Mouse (Mus musculus) cerebellum, postnatal 25 days (tissue): ENCODE measurements around the gene Mbd3.
"Not testable (repeated sequence)": the region's sequence is repeated elsewhere in the genome, so short reads cannot be mapped to it uniquely, and the experiment has no call there.

Source experiments
- DNase-seq, 2 experiments: peaks; one replicate each; pipeline ENCODE4 v3.0.0; 2021; ENCODE audit warnings: mixed read lengths in 2 of 2

Mbd3 gene

DNA sequence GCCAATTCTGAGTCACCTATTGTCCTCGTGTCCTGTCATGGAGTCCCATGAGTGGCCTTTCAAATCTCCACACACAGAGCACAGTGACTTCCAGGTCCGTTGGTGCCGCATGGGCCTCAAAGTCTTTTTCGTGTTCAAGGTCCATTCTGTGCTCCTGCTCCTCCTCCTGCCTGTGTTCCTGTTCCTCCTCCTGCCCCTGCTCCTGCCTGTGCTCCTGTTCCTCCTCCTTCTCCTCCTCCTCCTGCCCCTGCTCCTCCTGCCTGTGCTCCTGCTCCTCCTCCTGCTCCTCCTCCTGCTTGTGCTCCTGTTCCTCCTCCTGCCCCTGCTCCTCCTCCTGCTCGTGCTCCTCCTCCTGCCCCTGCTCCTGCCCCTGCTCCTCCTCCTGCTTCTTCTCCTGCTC lies 31.4 kb downstream of the Mbd3 start:
- no peak for DNase-seq

- DNase-seq, result no peak
Observed at GRCm38 (mm10) chr10:80365736-80366135, 33.6 kb downstream of the Mbd3 start.

- DNase-seq, result no peak
Observed at GRCm38 (mm10) chr10:80363734-80364133, 35.6 kb downstream of the Mbd3 start.

DNA sequence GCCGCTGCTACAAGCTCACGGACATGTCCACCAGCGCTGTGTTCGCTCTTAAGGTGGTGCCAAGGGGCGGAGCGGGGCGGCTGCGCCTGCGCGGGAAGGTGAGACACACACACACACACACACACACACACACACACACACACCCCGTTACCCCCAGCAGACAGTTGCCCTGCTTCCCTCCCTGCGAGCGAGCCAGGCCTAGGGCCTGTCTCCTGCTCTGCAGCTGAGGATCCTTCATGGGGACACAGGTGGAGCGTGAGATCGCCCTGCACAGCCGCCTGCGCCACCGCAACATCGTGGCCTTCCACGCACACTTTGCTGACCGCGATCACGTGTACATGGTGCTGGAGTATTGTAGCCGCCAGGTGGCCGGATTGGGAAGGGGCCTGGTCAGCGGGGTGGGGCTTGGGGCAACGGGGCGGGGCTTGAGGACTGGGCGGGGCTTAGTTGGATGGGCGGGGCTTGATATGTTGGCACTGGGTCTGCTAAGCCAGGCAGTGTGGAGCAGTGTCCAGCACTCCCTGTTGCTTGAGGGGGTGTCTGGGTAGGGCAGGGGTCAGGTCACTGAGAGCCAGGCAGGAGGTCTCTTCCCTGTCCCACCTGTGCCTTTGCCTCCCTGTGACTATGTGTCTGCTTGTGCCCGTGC lies 41.2 kb downstream of the Mbd3 start:
- peak; percentile 73 to 83 for DNase-seq

DNA sequence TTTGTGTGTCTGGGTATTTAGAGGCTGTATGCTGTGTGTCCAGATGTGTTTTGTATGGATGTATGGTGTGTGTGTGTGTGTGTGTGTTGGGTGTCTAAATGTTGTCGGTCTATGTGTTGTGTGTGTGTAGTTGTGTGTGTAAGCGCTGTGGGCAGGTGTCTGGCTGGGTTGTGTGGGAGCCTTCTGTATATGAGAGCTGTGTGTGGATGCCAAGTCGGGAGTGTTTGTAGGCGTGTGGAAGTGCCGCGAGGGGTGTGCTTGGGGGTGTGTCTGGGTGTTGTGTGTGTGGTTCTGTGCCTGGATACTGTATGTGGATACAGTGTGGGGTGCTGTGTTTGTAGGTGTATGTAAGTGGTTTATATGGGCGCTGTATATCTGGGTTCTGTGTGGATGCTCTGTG lies 42.0 kb downstream of the Mbd3 start:
- DNase-seq, result no peak

- DNase-seq, result no peak
Observed at GRCm38 (mm10) chr10:80356737-80357136, 42.6 kb downstream of the Mbd3 start.

- DNase-seq, result peak; percentile 81 to 83
Observed at GRCm38 (mm10) chr10:80356001-80356682, 43.2 kb downstream of the Mbd3 start, which contains the start of gene Plk5. TSS of gene Plk5 (plus strand) at chr10:80356459.

DNA sequence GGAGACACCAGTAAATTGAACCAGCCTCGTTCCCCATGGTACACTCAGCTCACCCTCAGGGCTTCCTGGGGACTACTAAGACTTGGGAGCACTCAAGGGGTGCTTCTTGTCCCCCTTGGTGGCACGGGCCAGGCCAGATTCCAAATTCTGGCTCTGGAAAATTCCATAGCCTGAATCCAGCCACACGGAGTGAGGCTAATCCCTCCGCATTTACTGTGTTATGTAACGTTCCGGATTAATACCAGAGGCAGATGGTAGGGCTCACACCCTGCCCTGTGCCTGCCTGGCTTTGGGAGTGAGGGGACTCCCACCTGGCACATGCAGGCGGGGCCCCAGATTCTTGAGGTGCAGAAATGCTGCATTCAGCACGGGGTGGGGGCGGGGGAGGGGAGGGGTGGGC lies 43.9 kb downstream of the Mbd3 start:
- peak; percentile 72 to 77 for DNase-seq

GRCm38 (mm10) chr10:80352727-80353126 lies 46.6 kb downstream of the Mbd3 start:
- no peak for DNase-seq

- DNase-seq, result no peak
Observed at GRCm38 (mm10) chr10:80351896-80352295, 47.5 kb downstream of the Mbd3 start.

- DNase-seq, result peak; percentile 90 to 93
Observed at GRCm38 (mm10) chr10:80350292-80350691, 49.1 kb downstream of the Mbd3 start.

DNA sequence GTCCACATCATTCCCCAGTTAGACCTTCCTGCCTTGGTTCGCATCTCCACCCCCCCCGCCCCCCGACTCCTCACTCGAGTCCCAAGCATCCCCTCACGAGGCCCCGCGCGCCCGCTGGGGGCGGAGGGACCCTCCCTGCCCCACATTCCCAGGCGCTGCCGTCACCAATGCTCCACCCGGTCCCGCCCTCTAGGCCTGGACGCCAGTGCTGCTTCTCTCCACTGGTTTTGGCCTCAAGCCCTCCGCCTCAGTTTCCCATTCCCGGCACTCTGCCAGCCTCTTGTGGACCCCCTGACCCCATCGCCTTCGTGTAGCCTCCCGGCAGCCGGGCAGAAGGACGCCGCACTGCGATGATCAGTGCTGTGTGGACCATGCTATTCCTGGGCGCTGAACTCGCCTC lies 50.4 kb downstream of the Mbd3 start:
- DNase-seq, result no peak

- peak; percentile 54 to 69 for DNase-seq
Observed at GRCm38 (mm10) chr10:80348244-80348781, 51.0 kb downstream of the Mbd3 start, which contains the start of gene Adamtsl5. TSS of gene Adamtsl5 (minus strand) at chr10:80348412.

GRCm38 (mm10) chr10:80347514-80347967 lies 51.8 kb downstream of the Mbd3 start:
- DNase-seq, result no peak

GRCm38 (mm10) chr10:80345929-80346328 lies 53.4 kb downstream of the Mbd3 start:
- DNase-seq, result not testable (repeated sequence)

DNA sequence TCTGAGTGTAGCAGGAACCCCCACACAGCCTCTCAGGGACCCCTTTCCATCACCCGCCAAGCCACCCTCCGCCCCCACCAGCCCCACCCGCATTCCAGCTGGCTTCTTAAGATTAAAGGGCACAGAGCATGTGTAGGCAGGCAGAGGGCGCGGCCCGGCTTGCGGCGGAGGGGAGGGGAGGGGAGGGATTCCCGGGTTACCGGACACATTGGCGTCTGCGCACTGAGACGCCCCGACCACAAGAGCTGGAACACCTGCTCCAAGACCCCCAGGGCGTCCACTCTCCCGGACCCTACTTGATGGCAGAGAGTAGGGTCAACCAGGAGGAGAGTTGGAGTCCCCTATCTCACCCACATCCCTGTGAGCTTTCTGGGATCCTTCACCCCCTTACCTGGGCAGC lies 54.2 kb downstream of the Mbd3 start:
- no peak for DNase-seq

DNA sequence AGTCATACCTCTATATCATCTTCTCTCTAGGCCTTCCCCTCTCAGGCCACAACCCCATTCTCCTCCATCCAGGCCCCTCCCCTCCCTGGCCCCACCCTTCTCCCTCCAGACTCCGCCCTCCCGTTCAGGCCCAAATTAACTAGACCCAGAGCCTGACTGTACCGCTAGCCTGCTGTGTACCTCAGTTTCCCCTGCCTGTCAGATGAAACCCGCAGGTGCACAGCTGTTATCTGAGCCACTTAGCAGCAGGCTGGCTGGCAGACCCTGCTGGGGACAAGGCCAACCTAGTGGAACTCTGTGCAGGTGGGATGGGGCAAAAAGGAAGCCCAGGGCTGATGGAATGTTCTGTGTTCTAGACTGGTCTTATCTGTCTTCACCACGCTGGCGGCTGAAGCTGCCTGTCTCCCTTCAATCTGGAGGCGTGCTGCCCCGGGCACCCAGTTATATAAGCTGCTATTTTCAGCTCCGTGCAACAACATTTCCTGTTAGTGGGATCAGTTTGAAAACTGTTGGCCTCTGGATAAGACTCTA lies 55.2 kb downstream of the Mbd3 start:
- DNase-seq, result no peak

- no peak for DNase-seq
Observed at GRCm38 (mm10) chr10:80343425-80343895, 55.9 kb downstream of the Mbd3 start.

DNA sequence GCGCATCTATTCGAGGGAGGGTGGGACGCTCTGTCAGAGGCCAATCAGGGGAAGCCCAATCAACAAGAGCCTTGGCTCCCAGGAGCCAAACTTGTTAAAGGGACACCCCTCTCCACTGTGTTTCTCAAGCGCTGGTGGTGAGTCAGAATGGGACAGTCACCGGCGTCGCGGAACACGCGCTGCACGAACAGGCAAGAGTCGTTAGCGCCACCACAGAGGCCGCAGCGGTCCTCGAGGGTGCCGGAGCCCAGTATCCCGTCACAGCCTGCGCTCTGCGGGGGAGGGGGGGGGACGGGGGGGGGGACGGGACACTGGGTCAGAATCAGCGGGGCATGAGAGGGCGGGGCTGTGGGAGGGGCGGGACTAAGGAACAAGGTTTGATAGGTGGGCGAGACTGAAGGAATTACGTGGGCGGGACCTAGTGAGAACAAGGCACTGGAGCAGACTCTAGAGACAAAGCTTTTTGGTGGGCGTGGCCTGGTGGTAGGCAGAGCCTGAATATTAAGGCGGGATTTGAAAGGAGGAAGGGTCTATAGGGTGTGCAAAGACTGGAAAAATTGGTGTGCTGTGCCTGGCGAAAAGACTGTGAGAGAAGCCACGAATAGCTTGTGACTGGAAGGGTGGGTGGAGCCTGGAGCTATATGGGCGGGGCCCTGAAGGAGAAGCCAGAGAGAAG lies 56.5 kb downstream of the Mbd3 start:
- DNase-seq, result no peak
